Comparison of ENCODE assay signal across 19 mouse cellular contexts in the genomic region with DNA sequence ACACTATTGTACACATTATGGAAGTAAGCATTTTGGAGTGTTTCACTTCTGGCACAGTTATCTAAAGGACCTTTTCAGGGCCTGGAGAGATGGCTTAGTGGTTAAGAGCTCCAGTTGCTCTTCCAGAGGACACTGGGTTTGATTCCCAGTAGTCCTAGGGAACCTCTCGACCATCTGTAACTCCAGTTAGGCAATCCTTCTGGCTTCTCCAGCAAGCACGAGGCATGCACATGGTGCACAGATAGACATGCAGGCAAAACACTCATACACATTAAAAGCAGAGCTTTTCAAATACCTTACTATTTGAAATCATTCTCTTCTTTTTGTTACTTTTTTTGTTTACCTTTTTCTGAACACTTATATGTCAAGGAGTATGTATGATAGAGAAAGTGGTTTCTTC.
"Had no signal": no experiment of that assay in that cellular context is flagged by ENCODE, and none has a peak within 500 bp of the region (broad histone marks: within the 10 kb centered on the region; RNA-seq: fewer than 3 reads in every experiment).

No protein-coding gene starts in this region.

- H3K4me1 ChIP-seq: liver, embryonic 15.5 days; lung, embryonic 15.5 days; neural tube, embryonic 12.5 days; neural tube, embryonic 15.5 days had no signal

- H3K27me3 ChIP-seq: liver, embryonic 15.5 days; lung, embryonic 15.5 days; megakaryocyte, embryonic 14.5 days; midbrain, embryonic 13.5 days; neural tube, embryonic 12.5 days; neural tube, embryonic 15.5 days had no signal

- H3K36me3 ChIP-seq: liver, embryonic 15.5 days; lung, embryonic 15.5 days; midbrain, embryonic 10.5 days; midbrain, embryonic 13.5 days; neural tube, embryonic 12.5 days; neural tube, embryonic 15.5 days had no signal

- H3K9ac ChIP-seq: liver, embryonic 15.5 days; lung, embryonic 15.5 days; midbrain, embryonic 13.5 days; neural tube, embryonic 12.5 days; neural tube, embryonic 15.5 days had no signal

- H3K4me2 ChIP-seq: liver, embryonic 11.5 days; liver, embryonic 15.5 days; lung, embryonic 15.5 days; midbrain, embryonic 13.5 days; neural tube, embryonic 12.5 days; neural tube, embryonic 15.5 days had no signal

- H3K4me3 ChIP-seq: layer of hippocampus, adult 2 months; liver, embryonic 15.5 days; lung, embryonic 15.5 days; megakaryocyte, embryonic 14.5 days; midbrain, embryonic 10.5 days; midbrain, embryonic 13.5 days; neural tube, embryonic 12.5 days; neural tube, embryonic 15.5 days had no signal

- DNase-seq: kidney, adult 9 months; kidney, postnatal 25 days; layer of hippocampus, adult 9-11 months; lung, adult 18-20 months; lung, postnatal 10 days; lung, postnatal 36 days; thymus, adult 18-20 months; thymus, postnatal 36 days had no signal

- H3K27ac ChIP-seq: kidney, postnatal 0 days; layer of hippocampus, adult 2 months; liver, embryonic 15.5 days; lung, embryonic 15.5 days; midbrain, embryonic 10.5 days; midbrain, embryonic 13.5 days; neural tube, embryonic 12.5 days; neural tube, embryonic 15.5 days had no signal

- ATAC-seq: midbrain, embryonic 13.5 days; midbrain, embryonic 16.5 days had no signal

- H3K9me3 ChIP-seq: liver, embryonic 15.5 days; lung, embryonic 15.5 days; midbrain, embryonic 10.5 days; midbrain, embryonic 13.5 days; neural tube, embryonic 12.5 days; neural tube, embryonic 15.5 days had no signal
